Mouse (Mus musculus): ENCODE results near the gene Shf. TPM values are rescaled to one million over a fixed set of nuclear protein-coding genes. Genes with fewer than 3 reads are reported as not detected.
"Not testable (repeated sequence)": the region's sequence is repeated elsewhere in the genome, so short reads cannot be mapped to it uniquely, and the experiment has no call there.

Gene Shf
- polyA plus RNA-seq, 1 experiment from 2014 or later, result 3.6 TPM

- no peak overlapping the region for H3K27ac ChIP-seq
- H3K4me2 ChIP-seq (replicated peaks), result no peak overlapping the region
- no peak for ATAC-seq
- H3K27me3 ChIP-seq (replicated peaks), result no peaks in the 10 kb centered on the region
- no peak overlapping the region for H3K9ac ChIP-seq
- no peak overlapping the region for H3K4me3 ChIP-seq (replicated peaks)
- WGBS, result 69% methylated on average over 12 of the region's 12 CpGs
- H3K9me3 ChIP-seq, result no peaks in the 10 kb centered on the region
- peaks cover 9% of the 10 kb centered on the region for H3K4me1 ChIP-seq (replicated peaks)
- peaks cover 4% of the 10 kb centered on the region for H3K36me3 ChIP-seq
Measured at GRCm38 (mm10) chr2:122354191-122354929, 14.6 kb downstream of the Shf start.

GRCm38 (mm10) chr2:122353765-122354164 is 15.2 kb downstream of the Shf start:
- WGBS, result 81% methylated on average over 8 of the region's 8 CpGs

GRCm38 (mm10) chr2:122352992-122353391 is 16.0 kb downstream of the Shf start:
- H3K4me3 ChIP-seq (replicated peaks), result no peak overlapping the region
- no peaks in the 10 kb centered on the region for H3K9me3 ChIP-seq
- peaks cover 4% of the 10 kb centered on the region for H3K36me3 ChIP-seq
- no peak overlapping the region for H3K4me2 ChIP-seq (replicated peaks)
- H3K9ac ChIP-seq, result no peak overlapping the region
- H3K27ac ChIP-seq, result no peak overlapping the region
- WGBS, result 72% methylated on average over 6 of the region's 6 CpGs
- H3K27me3 ChIP-seq (replicated peaks), result no peaks in the 10 kb centered on the region
- H3K4me1 ChIP-seq (replicated peaks), result peaks cover 16% of the 10 kb centered on the region
- no peak for ATAC-seq

More at GRCm38 (mm10) chr2:122353765-122354164, 15.2 kb downstream of the Shf start:
- Histone ChIP-seq H3K9me3 (no peaks in the 10 kb centered on the region), H3K4me2 (replicated peaks) (no peak overlapping the region), H3K27ac (no peak overlapping the region), H3K27me3 (replicated peaks) (no peaks in the 10 kb centered on the region), H3K9ac (no peak overlapping the region), H3K4me1 (replicated peaks) (peaks cover 12% of the 10 kb centered on the region), H3K36me3 (peaks cover 4% of the 10 kb centered on the region), H3K4me3 (replicated peaks) (no peak overlapping the region)
- no peak for ATAC-seq

GRCm38 (mm10) chr2:122351931-122352329 is 17.0 kb downstream of the Shf start:
- Histone ChIP-seq H3K27me3 (replicated peaks) (no peaks in the 10 kb centered on the region), H3K9ac (no peak overlapping the region), H3K27ac (no peak overlapping the region)

GRCm38 (mm10) chr2:122351156-122351930 is 17.6 kb downstream of the Shf start:
- Histone ChIP-seq H3K9ac (no peak overlapping the region), H3K27me3 (replicated peaks) (no peaks in the 10 kb centered on the region), H3K9me3 (no peaks in the 10 kb centered on the region), H3K27ac (no peak overlapping the region), H3K4me2 (replicated peaks) (no peak overlapping the region), H3K4me1 (replicated peaks) (peaks cover 19% of the 10 kb centered on the region), H3K36me3 (peaks cover 4% of the 10 kb centered on the region), H3K4me3 (replicated peaks) (no peak overlapping the region)
- ATAC-seq, result no peak
- WGBS, result 65% methylated on average over 5 of the region's 5 CpGs

More at GRCm38 (mm10) chr2:122351931-122352329, 17.0 kb downstream of the Shf start:
- H3K9me3 ChIP-seq, result no peaks in the 10 kb centered on the region
- ATAC-seq, result no peak
- peaks cover 19% of the 10 kb centered on the region for H3K4me1 ChIP-seq (replicated peaks)
- peaks cover 4% of the 10 kb centered on the region for H3K36me3 ChIP-seq
- no peak overlapping the region for H3K4me2 ChIP-seq (replicated peaks)
- no peak overlapping the region for H3K4me3 ChIP-seq (replicated peaks)
- WGBS, result 60% methylated on average over 4 of the region's 4 CpGs

GRCm38 (mm10) chr2:122349136-122349785 is 19.7 kb downstream of the Shf start:
- H3K27ac ChIP-seq, result peak overlapping the region; percentile 98
- H3K36me3 ChIP-seq, result peaks cover 4% of the 10 kb centered on the region
- H3K4me3 ChIP-seq (replicated peaks), result peak overlapping the region; percentile 70
- H3K4me2 ChIP-seq (replicated peaks), result peak overlapping the region; percentile 87
- ATAC-seq, result peak; percentile 59
- peak overlapping the region; percentile 82 for H3K9ac ChIP-seq
- H3K4me1 ChIP-seq (replicated peaks), result peaks cover 19% of the 10 kb centered on the region
- H3K9me3 ChIP-seq, result no peaks in the 10 kb centered on the region
- H3K27me3 ChIP-seq (replicated peaks), result no peaks in the 10 kb centered on the region
- WGBS, result 16% methylated on average over 14 of the region's 14 CpGs

- peak; percentile 94 for ATAC-seq
- H3K4me2 ChIP-seq (replicated peaks), result peak overlapping the region; percentile 87
Measured at GRCm38 (mm10) chr2:122348531-122349131, 20.3 kb downstream of the Shf start.

GRCm38 (mm10) chr2:122347257-122347656 is 21.7 kb downstream of the Shf start:
- Histone ChIP-seq H3K4me2 (replicated peaks) (no peak overlapping the region), H3K27me3 (replicated peaks) (no peaks in the 10 kb centered on the region), H3K4me1 (replicated peaks) (peaks cover 16% of the 10 kb centered on the region), H3K27ac (no peak overlapping the region), H3K4me3 (replicated peaks) (no peak overlapping the region), H3K9me3 (no peaks in the 10 kb centered on the region), H3K9ac (no peak overlapping the region), H3K36me3 (no peaks in the 10 kb centered on the region)
- ATAC-seq, result no peak
- WGBS, result 91% methylated on average over 3 of the region's 3 CpGs

More at GRCm38 (mm10) chr2:122348531-122349131, 20.3 kb downstream of the Shf start:
- Histone ChIP-seq H3K27ac (peak overlapping the region; percentile 98), H3K27me3 (replicated peaks) (no peaks in the 10 kb centered on the region), H3K4me1 (replicated peaks) (peaks cover 16% of the 10 kb centered on the region), H3K9ac (peak overlapping the region; percentile 82), H3K9me3 (no peaks in the 10 kb centered on the region), H3K36me3 (peaks cover under 1% of the 10 kb centered on the region; the same call in 1 of the 2 replicates), H3K4me3 (replicated peaks) (peak overlapping the region; percentile 70)
- under 1% methylated on average over 60 of the region's 63 CpGs for WGBS

GRCm38 (mm10) chr2:122346164-122346563 is 22.8 kb downstream of the Shf start:
- not testable (repeated sequence) for H3K4me2 ChIP-seq (replicated peaks); ATAC-seq; H3K36me3 ChIP-seq; H3K27me3 ChIP-seq (replicated peaks); H3K9ac ChIP-seq; H3K27ac ChIP-seq; H3K9me3 ChIP-seq; H3K4me3 ChIP-seq (replicated peaks)
- WGBS, result 89% methylated on average over 6 of the region's 6 CpGs
- peaks cover 16% of the 10 kb centered on the region for H3K4me1 ChIP-seq (replicated peaks)

GRCm38 (mm10) chr2:122345106-122345893 is 23.7 kb downstream of the Shf start:
- Histone ChIP-seq H3K36me3 (no peaks in the 10 kb centered on the region), H3K27ac (no peak overlapping the region), H3K4me3 (replicated peaks) (no peak overlapping the region), H3K9me3 (no peaks in the 10 kb centered on the region), H3K9ac (no peak overlapping the region), H3K4me1 (replicated peaks) (peaks cover 16% of the 10 kb centered on the region), H3K4me2 (replicated peaks) (no peak overlapping the region), H3K27me3 (replicated peaks) (no peaks in the 10 kb centered on the region)
- 76% methylated on average over 6 of the region's 6 CpGs for WGBS
- no peak for ATAC-seq

GRCm38 (mm10) chr2:122337291-122337690 is 31.7 kb downstream of the Shf start:
- whole genome bisulfite sequencing, result 66% methylated on average over 21 of the region's 21 CpGs
- Histone ChIP-seq H3K27ac (no peak overlapping the region), H3K9me3 (no peaks in the 10 kb centered on the region), H3K4me1 (replicated peaks) (no peaks in the 10 kb centered on the region), H3K9ac (no peak overlapping the region), H3K36me3 (no peaks in the 10 kb centered on the region), H3K4me3 (replicated peaks) (no peak overlapping the region), H3K27me3 (replicated peaks) (no peaks in the 10 kb centered on the region), H3K4me2 (replicated peaks) (no peak overlapping the region)
- no peak for ATAC-seq

All from intestine, embryonic 15.5 days (tissue).